Mouse (Mus musculus): ENCODE results near the gene Man1a.

DNA sequence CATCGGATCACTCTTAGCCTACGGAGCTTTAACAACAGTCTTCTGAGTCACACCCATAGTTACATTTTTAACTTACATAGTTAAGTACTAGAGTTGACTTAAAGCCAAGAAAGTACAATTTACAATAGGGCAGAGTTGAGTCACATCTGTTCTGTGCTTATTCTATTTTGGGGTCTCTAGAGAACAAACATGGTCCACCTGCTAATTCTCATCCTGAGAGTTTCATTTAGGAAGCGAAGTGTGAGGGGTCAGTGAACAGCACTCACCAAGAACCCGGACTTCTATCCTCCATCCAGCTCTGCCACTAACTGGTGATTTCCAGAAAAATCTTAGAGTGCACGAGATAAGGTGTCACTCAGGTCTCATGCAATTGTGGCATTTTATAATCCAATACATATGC, 7.0 kb downstream of the Man1a start:
- TF ChIP-seq GATA1 (IDR thresholded peaks at IDR 0.05; ENCODE audit: low read length) (no peak), TAL1 (IDR thresholded peaks at IDR 0.05; ENCODE audit: low read length) (no peak)

All from erythroblast, embryonic 14.5 days (primary cell).